In genomic region chr13:94316975-94317511, GRCm38 (mm10) we compare ENCODE assay signal across 30 mouse cellular contexts. TPM values are rescaled to one million over a fixed set of nuclear protein-coding genes. Genes with fewer than 3 reads are reported as not detected.
A peak's percentile ranks its signal among the peaks of the same experiment; 100 is the strongest.
DNase-seq lines count a peak whose midpoint lies in the region; ATAC-seq and TF ChIP-seq lines count a peak whose summit lies in the region.
"Had no signal": no experiment of that assay in that cellular context is flagged by ENCODE, and none has a peak within 500 bp of the region (broad histone marks: within the 10 kb centered on the region; RNA-seq: fewer than 3 reads in every experiment).

No protein-coding gene starts in this region.

- H3K27ac ChIP-seq in forebrain, embryonic 13.5 days: peak overlapping the region; percentile 16; the same call in 1 of the 2 replicates
- H3K27ac ChIP-seq in forebrain, embryonic 10.5 days: no peak overlapping the region
- H3K27ac ChIP-seq in layer of hippocampus, adult 2 months: peak overlapping the region; percentile 11; the same call in 1 of the 2 replicates
- peak overlapping the region; percentile 80 for H3K27ac ChIP-seq in olfactory bulb, adult 2 months (ENCODE audit: insufficient read depth, low read depth, low read length)
- H3K27ac ChIP-seq: embryonic facial prominence, embryonic 13.5 days; gastrocnemius, adult 2 months; heart, embryonic 10.5 days; left cerebral cortex, adult 2 months; limb, embryonic 15.5 days; liver, embryonic 14.5 days; lung, embryonic 15.5 days; neural tube, embryonic 13.5 days; stomach, embryonic 15.5 days had no signal

- no peak for TF ChIP-seq POLR2A in olfactory bulb, adult 2 months (IDR thresholded peaks at IDR 0.05; ENCODE audit: insufficient read depth, low read depth, low read length)

- no peak for DNase-seq in forebrain, embryonic 10.5 days (ENCODE audit: extremely low spot score, low spot score)
- DNase-seq in layer of hippocampus, adult 2 months (ENCODE audit: low spot score in 2 of 2): peak in 1 of 2 experiments; percentile 16
- no peak for DNase-seq in layer of hippocampus, adult 8-10 months (ENCODE audit: low spot score in 2 of 2)
- DNase-seq in R1 (ENCODE audit: low read depth, low spot score): peak; percentile 18
- DNase-seq: adrenal gland, postnatal 36 days; cerebellum, adult 18-20 months; cerebellum, postnatal 14 days; embryo, embryonic 11 days; gastrocnemius, adult 2 months; heart, postnatal 4 days; kidney, adult 18-20 months; kidney, postnatal 4 days; left cerebral cortex, postnatal 4 days; lung, postnatal 36 days; right cerebral cortex, adult 18-20 months; thymus, adult 2 months; thymus, postnatal 4 days had no signal

- H3K4me1 ChIP-seq in forebrain, embryonic 13.5 days: peaks cover 24% of the 10 kb centered on the region
- peaks cover 32% of the 10 kb centered on the region for H3K4me1 ChIP-seq in forebrain, embryonic 10.5 days
- H3K4me1 ChIP-seq in olfactory bulb, adult 2 months (ENCODE audit: control insufficient read depth, insufficient read depth, low read length): peaks cover 5% of the 10 kb centered on the region; the same call in 1 of the 2 replicates
- H3K4me1 ChIP-seq: embryonic facial prominence, embryonic 13.5 days; heart, embryonic 10.5 days; limb, embryonic 15.5 days; lung, embryonic 15.5 days; stomach, embryonic 15.5 days had no signal

- H3K4me2 ChIP-seq in forebrain, embryonic 13.5 days: no peak overlapping the region
- H3K4me2 ChIP-seq: embryonic facial prominence, embryonic 13.5 days; limb, embryonic 15.5 days; lung, embryonic 15.5 days; neural tube, embryonic 13.5 days; stomach, embryonic 15.5 days had no signal

- TF ChIP-seq CTCF in layer of hippocampus, adult 2 months (conservative IDR thresholded peaks at IDR 0.05): no peak
- no peak for TF ChIP-seq CTCF in olfactory bulb, adult 2 months (IDR thresholded peaks at IDR 0.05; ENCODE audit: insufficient read depth, low read depth, low read length)

- H3K27me3 ChIP-seq in forebrain, embryonic 13.5 days: peaks cover 3% of the 10 kb centered on the region; the same call in 1 of the 2 replicates
- no peaks in the 10 kb centered on the region; the same call in 1 of the 2 replicates for H3K27me3 ChIP-seq in forebrain, embryonic 10.5 days (ENCODE audit: poor library complexity, severe bottlenecking)
- H3K27me3 ChIP-seq: embryonic facial prominence, embryonic 13.5 days; limb, embryonic 15.5 days; lung, embryonic 15.5 days; neural tube, embryonic 13.5 days; stomach, embryonic 15.5 days had no signal

- ATAC-seq in forebrain, embryonic 13.5 days: peak; percentile 70
- no peak for ATAC-seq in megakaryocyte-erythroid progenitor cell, adult 5-6 weeks (replicated peaks; ENCODE audit: low FRiP score, low TSS enrichment, poor library complexity, severe bottlenecking)
- ATAC-seq: inflammation-experienced regulatory T-cells, adult 6 months had no signal

- no peaks in the 10 kb centered on the region for H3K36me3 ChIP-seq in forebrain, embryonic 13.5 days (ENCODE audit: poor library complexity, severe bottlenecking)
- no peaks in the 10 kb centered on the region for H3K36me3 ChIP-seq in forebrain, embryonic 10.5 days (replicated peaks)
- H3K36me3 ChIP-seq: embryonic facial prominence, embryonic 13.5 days; heart, embryonic 10.5 days; limb, embryonic 15.5 days; lung, embryonic 15.5 days; neural tube, embryonic 13.5 days; stomach, embryonic 15.5 days had no signal

- H3K9ac ChIP-seq in forebrain, embryonic 13.5 days: no peak overlapping the region
- H3K9ac ChIP-seq: embryonic facial prominence, embryonic 13.5 days; limb, embryonic 15.5 days; liver, embryonic 14.5 days; lung, embryonic 15.5 days; neural tube, embryonic 13.5 days; stomach, embryonic 15.5 days had no signal

- no peaks in the 10 kb centered on the region for H3K9me3 ChIP-seq in forebrain, embryonic 13.5 days (replicated peaks)
- H3K9me3 ChIP-seq in forebrain, embryonic 10.5 days: peaks cover 7% of the 10 kb centered on the region; the same call in 1 of the 2 replicates
- H3K9me3 ChIP-seq: embryonic facial prominence, embryonic 13.5 days; heart, embryonic 10.5 days; lung, embryonic 15.5 days; neural tube, embryonic 13.5 days; stomach, embryonic 15.5 days had no signal

- H3K4me3 ChIP-seq in forebrain, embryonic 13.5 days: no peak overlapping the region
- no peak overlapping the region for H3K4me3 ChIP-seq in forebrain, embryonic 10.5 days
- H3K4me3 ChIP-seq in layer of hippocampus, adult 2 months: no peak overlapping the region
- no peak overlapping the region for H3K4me3 ChIP-seq in olfactory bulb, adult 2 months (ENCODE audit: insufficient read depth, low read depth, low read length)
- H3K4me3 ChIP-seq: embryonic facial prominence, embryonic 13.5 days; erythroblast, embryonic 14.5 days; gastrocnemius, adult 2 months; heart, embryonic 10.5 days; left cerebral cortex, adult 2 months; limb, embryonic 15.5 days; lung, embryonic 15.5 days; neural tube, embryonic 13.5 days; stomach, embryonic 15.5 days had no signal

- 17% methylated on average over 10 of the region's 10 CpGs for WGBS in forebrain, embryonic 13.5 days
- 61% methylated on average over 10 of the region's 10 CpGs for WGBS in forebrain, embryonic 10.5 days
- 21% methylated on average over 10 of the region's 10 CpGs for WGBS in olfactory bulb, adult 2 months

RNA-seq across cellular contexts. Expression of gene Scamp1, which starts 31.4 kb away (rescaled TPM):
- polyA plus RNA-seq in forebrain, embryonic 13.5 days (2015; fragmentation: Nextera tagmentation; extraction: Ambion mirVana): 65.2 and 75.6 TPM in 2 replicates
- 27.1 and 27.3 TPM in 2 replicates for polyA plus RNA-seq in forebrain, embryonic 10.5 days (2016; fragmentation: Nextera tagmentation; extraction: Ambion mirVana)
- total RNA-seq in layer of hippocampus, adult 2 months (2021): 100 to 1,000 TPM; 168 TPM
- 100 to 1,000 TPM; 163 to 188 (median 179) TPM for total RNA-seq in layer of hippocampus, adult 8-10 months (2022)
- 338 TPM in 1 of 2 replicates, not detected in the other for polyA plus RNA-seq in olfactory bulb, adult 2 months (2012; ENCODE audit: insufficient read depth, insufficient read length, low replicate concordance, missing spikeins)
- total RNA-seq in megakaryocyte-erythroid progenitor cell, adult 5-6 weeks (2014; fragmentation: Nextera tagmentation): 9.5 and 12.4 TPM in 2 replicates
- total RNA-seq in megakaryocyte-erythroid progenitor cell, adult 5-6 weeks (2017): 12.6 and 24.4 TPM in 2 replicates

RNA-seq across cellular contexts. Expression of gene Ap3b1, which starts 41.7 kb away (rescaled TPM):
- 29.9 and 32.5 TPM in 2 replicates for polyA plus RNA-seq in forebrain, embryonic 13.5 days (2015; fragmentation: Nextera tagmentation; extraction: Ambion mirVana)
- polyA plus RNA-seq in forebrain, embryonic 10.5 days (2016; fragmentation: Nextera tagmentation; extraction: Ambion mirVana): 32.1 and 32.9 TPM in 2 replicates
- total RNA-seq in layer of hippocampus, adult 2 months (2021): 10 to 100 TPM; 58.5 to 58.9 TPM
- total RNA-seq in layer of hippocampus, adult 8-10 months (2022): 10 to 100 TPM; 50.8 to 56.7 (median 53.6) TPM
- not detected in 2 replicates for polyA plus RNA-seq in olfactory bulb, adult 2 months (2012; ENCODE audit: insufficient read depth, insufficient read length, low replicate concordance, missing spikeins)
- 47.4 and 67.6 TPM in 2 replicates for total RNA-seq in megakaryocyte-erythroid progenitor cell, adult 5-6 weeks (2014; fragmentation: Nextera tagmentation)
- 85.3 and 88.9 TPM in 2 replicates for total RNA-seq in megakaryocyte-erythroid progenitor cell, adult 5-6 weeks (2017)

Comparison
In these comparisons a context has a peak if more than half of its experiments do, and no peak if none do; other contexts are left out.
1. RNA of gene Scamp1, which starts 31.4 kb away (total RNA-seq): 163 to 188 TPM in layer of hippocampus, adult 8-10 months and 168 TPM in layer of hippocampus, adult 2 months; 9.5 to 24.4 TPM in megakaryocyte-erythroid progenitor cell, adult 5-6 weeks; every median in the first group is over 4 times any median in the second.